Mouse (Mus musculus) cerebral cortex, adult 2 months (tissue): ENCODE results near the gene Lrp1.

ENCODE experiments used
- WGBS: fragments of 180-500 bp; shearing (Covaris S2); methylation state at CpG from one replicate; pipeline ENCODE4 v1.1.7; 2018; 5-methylcytosine and 5-hydroxymethylcytosine counted together

Lrp1 gene

DNA sequence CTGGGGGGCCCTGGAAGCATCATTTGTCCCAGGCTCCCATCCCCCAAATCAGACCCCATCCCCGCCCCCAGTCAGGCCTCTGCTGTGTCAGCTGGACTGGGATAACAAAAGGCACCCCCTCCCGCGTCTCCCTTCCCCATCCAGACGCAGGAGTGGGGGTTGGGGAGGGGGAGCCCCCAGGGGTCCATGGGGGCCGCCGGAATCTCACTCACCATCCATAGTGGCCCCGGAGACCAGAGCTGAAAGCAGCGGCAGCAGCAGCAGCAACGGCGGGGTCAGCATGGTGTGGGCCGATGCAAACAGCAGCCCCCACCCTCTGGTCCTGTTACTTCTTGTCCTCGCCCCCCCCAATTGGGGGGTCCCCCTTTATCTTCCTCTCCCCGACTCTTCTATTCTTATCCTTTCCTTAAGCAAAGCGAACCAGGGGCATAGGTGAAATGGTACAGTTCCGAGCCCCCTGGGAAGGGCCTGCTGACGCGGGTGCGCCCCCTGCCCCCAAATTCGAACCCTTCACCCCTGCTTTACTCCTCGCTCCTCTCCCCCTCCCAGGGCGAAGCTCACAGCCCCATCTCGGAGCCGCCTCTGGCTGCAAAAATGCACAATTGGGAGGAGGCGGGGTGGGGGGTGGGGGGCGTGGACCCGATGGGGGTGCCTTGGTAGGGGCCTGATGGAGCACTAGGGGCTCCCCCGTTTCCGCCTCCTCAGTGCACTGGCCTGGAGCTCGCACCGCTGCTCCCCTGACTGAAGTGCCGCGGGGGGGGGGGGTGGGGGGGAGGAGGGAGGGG lies at the start of gene Lrp1:
Gene Lrp1, minus strand, starts transcription at position 743 of the 785 bp plus-strand sequence.
- WGBS, result 2% methylated on average over 32 of the region's 32 CpGs

DNA sequence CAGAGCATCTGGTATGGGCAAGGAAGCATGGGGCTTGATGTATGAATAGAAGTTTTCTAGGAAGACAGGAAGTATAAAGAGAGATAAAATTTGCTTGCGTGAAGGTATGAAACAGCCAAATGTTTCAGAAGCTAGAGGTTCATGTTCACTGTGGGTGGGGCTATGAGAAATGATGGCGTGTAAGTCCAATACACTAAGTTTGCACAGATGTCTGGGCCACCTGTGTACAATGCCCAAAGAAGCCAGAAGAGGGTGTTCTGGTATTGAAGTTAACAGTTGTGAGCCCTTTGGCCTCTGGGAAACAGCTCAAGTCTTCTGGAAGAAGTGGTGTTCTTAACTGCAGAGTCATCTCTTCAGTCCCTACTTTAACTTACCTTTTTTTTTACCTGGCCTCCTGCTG lies 49.2 kb upstream of the Lrp1 start:
- WGBS, result 76% methylated on average over 2 of the region's 2 CpGs

DNA sequence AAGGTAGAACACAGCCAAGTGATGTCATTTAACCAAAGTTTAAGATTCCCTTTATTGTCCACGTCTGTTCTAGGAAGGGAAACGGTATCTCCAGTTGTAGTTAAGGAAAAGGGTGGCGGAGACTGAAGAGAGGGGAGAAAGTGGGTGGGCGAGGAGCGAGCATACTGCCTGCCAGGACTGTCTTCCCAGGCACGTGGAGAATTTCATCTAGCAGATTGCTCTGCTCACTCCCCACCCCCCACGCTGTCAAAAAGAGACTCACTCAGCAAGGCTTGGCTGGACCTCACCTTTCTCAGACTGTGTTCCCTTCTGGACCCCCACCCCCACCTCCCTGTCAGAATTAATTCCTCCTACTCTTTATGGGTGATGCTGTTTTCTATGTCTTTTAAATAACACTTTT lies 48.2 kb upstream of the Lrp1 start:
- WGBS, result 24% methylated on average over 7 of the region's 7 CpGs

DNA sequence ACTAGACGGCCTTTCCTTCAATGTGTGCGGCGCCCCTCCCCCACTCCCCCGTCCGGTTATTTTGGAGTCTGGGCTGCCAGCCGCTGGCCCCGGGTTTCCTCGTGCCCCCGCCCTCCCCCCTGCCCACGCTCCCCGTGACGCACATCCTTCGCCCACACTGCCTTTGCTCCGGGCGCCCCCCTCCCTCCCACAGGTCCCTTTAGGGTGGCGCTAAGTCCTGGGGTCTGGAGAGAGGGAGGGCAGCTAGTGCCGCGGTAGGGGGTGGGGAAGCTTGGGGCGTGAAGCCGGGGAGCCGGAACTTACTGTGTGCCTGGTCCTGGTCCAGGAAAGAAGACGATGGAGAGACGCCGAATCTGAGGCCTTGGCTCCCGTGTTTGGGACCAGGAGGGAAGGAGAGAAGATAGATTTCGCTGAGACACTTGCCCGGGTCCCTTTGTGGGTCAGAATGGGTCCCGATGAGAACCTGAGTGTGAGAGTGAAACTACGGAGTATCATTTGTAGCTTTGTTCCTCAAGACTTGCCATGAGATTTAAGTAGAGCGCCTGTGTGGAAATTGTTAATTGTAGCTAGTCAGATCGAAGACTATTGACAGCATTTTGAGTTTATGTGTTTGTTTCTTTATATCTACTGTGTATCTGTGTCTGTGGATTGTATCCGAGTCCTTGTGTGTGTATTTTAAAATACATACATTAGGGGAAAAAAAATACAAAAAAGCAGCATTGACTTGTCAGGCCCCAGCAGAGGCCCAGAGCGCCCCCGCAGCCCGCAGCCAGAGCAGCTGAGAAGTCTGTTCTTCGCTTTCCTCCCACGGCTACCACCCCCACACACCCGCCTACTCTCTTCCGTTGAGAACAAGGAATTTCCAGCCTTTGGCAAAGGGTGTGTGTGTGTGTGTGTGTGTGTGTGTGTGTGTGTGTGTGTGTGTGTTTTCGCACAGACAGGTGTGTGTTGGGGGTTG lies 47.4 kb upstream of the Lrp1 start, which contains the start of gene Nab2:
Gene Nab2, minus strand, starts transcription at position 476 of the 958 bp plus-strand sequence.
- WGBS, result under 1% methylated on average over 40 of the region's 40 CpGs

DNA sequence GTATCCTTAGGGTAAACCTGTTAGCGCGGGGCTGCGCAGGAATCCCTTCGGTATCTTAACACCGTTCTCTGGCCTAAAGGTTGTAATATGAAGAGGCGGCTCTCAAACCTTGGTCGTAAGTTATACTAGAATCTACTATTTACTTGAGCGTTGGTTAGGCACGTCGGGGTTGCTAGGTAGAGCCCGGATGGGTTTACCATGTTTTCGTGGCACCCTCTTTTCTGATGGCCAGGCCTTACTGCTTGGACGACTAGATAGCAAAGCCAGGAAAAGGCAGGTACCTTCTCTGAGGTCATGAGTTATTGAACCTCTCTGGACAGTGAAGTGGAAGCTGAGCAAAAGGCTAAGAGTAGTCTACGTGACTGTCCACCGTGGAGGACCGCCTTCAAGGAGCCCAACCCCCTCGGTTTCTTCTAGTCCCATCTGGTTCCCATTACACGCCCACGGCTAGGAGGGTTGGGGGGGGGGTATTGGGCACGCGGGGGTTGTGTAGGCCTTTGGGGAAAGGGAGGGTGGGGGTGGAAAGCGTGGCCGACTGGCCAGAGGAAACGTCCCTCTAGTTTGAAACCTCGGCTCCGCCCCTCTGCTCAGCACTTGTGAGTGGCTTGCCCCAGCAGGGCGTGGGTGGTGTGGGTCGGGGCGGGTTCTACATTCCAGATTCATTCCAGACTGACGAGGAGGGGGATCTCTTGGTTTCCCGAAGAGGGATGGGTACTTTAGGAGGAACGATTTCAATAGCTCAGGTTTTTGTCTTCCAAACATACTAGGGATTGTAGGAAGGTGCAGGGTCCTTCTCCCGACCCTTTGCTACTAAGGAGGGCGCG lies 46.5 kb upstream of the Lrp1 start:
- WGBS, result 1% methylated on average over 35 of the region's 35 CpGs

DNA sequence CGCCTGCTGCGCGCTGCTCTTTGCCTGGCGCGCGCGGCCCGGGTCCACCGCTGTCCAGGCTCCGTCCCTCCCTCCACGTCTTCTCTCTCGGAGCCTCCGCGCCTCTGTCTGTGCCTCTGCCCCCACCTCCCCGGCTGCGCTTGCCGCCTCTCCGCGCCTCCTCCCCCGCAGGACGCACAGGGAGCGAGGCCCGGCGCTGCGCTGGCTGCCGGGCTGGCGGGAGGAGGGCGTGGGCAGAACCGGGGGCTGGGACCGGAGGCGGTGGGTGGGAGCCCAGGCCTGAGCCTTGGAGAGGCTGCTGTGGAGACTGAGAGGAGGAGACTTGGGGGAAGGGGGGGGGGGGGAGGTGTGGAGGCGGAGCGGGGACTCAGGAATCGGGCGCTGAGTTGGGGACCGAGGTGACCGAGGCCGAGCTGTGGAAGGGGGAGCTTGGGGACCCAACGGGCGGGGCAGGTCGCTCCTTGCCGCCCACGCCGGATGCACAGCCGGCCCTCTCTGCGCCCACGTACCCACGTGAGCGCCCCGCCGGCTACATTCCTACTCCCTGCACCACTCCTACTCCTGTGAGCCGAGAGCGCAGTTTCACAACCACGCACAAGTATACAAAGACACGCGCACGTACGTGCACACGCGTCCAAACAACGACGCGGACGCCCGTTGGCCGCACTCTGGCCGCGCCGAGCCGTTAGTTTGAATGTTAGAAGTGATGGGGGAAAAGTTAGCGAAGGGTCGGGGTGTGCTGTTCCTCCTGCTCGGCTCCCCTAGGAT lies 45.7 kb upstream of the Lrp1 start, which contains the start of gene Nemp1:
Gene Nemp1, plus strand, starts transcription at position 401 of the 768 bp plus-strand sequence.
- under 1% methylated on average over 71 of the region's 73 CpGs for WGBS

DNA sequence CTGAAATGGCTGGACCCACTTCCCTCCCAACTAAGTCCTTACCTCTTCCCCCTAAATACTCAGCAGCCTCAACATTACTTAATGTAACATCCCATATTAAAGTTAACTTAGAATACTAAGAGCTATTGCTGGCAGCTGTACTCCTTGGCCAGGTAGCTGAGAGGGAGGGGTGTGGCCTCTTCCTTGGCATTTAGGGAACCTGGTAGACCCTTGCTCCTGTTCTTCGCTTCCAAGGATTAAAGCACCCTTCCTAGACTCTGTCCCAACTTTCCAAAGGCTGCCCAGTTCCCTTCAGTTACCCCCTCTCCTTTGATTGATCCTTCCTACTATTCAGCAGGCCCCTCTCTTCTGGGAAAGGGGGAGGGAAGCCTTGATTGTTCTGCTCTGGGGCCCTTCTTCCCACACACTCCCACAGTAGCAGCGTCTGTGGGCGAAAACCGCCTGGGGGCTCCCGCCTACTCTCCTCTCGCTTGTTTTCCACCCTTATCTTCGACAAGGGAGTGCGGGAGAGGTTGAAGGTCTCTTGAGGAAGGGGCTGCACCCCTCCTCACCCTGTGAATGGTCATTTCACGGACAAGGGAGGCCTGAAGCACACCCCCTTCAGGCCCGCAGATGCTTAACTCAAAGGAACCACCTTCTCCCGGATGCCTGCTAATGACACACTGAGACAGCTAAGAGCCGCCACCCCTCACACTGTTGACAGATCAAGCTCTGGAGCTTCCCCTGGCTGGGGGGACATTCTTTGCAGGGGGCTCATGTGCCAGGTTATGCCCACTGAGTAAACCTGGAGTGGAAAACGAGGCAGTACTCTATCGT lies 44.6 kb upstream of the Lrp1 start:
- 12% methylated on average over 14 of the region's 14 CpGs for WGBS

DNA sequence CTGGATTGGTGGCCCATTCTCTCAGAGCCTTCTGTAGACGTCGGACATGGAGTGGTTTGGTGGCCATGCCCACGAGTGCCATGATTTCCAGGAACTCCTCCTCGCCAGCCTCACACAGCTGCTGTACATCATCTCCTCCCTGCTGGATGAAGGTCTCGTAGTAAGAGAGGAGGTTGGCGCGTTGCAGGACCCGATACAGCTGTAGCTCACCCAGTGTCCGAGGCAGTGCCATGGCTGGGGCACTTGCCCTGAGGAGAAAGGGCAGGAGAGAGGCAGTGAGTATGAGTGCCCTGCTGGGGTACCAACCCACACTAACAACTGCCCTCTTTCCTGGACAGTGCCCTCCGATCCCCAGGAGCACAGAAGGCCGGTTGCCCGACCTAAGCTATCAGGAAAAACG lies 43.9 kb upstream of the Lrp1 start:
- WGBS, result 44% methylated on average over 13 of the region's 13 CpGs

DNA sequence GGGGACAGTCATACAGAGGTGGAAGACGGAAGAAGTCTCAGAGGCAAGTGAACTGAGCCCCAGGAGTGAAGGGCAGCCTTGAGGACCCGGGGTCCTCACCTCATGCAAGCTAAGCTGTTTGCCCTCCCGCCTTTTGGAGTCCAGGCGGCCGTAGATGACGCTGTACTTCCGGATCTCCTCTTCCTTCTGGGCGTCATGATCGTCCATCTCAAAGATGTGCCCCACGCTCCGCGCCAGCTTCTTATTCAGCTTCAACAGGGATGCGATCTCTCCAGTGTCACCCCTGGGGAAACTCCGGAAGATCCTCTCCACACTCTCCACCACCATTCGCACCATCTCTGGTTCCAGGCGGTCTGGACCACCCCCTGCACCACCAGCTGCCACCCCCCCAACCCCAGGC lies 43.2 kb upstream of the Lrp1 start:
- 50% methylated on average over 16 of the region's 16 CpGs for WGBS

DNA sequence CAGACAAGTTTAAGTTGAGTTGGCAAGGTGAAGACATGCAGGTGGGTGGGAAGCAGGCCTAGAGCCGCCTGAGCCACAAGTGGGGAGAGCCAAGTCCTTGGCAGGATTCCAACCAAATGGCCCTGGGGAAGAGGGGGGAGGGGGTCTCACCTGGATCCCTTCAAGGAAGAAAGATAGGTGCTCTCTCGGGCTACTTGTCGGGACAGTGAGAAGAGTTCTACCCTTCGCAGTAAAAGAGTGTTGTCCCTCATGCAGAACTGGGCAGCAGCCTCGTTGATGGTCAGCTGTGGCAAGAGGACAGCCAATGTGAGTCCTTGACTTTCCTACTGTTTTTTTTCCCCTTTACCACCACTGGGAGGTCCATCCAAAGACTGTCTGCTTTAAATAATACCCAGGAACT lies 42.6 kb upstream of the Lrp1 start:
- WGBS, result 49% methylated on average over 5 of the region's 5 CpGs

DNA sequence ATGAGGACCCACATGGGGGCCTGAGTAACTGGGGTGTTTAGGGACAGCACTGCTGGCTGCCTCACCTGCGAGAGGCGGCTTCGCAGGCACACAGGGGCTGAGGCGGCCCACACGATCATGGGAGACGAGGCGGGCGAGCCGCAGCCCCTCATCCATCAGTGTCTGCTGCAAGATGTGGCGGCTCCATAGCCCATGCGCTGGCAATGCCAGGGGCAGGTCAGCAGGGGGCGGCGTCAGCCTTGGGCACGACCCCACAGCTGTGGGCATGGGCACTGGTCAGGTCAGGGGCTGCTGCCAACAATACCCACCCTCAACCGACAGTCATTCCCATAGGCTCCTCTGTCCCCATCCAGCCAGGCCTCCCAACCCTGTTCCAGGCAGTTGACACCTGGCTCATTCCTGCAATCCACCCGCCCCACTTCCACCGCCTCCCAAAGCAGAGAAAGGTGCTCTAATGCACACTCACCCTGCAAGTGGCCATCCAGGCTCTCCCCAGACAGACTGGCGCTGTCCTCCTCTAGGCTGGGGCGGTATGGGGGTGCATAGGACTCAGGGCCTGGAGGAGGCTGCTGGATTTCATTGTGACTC lies 41.8 kb upstream of the Lrp1 start:
- WGBS, result 35% methylated on average over 19 of the region's 19 CpGs

DNA sequence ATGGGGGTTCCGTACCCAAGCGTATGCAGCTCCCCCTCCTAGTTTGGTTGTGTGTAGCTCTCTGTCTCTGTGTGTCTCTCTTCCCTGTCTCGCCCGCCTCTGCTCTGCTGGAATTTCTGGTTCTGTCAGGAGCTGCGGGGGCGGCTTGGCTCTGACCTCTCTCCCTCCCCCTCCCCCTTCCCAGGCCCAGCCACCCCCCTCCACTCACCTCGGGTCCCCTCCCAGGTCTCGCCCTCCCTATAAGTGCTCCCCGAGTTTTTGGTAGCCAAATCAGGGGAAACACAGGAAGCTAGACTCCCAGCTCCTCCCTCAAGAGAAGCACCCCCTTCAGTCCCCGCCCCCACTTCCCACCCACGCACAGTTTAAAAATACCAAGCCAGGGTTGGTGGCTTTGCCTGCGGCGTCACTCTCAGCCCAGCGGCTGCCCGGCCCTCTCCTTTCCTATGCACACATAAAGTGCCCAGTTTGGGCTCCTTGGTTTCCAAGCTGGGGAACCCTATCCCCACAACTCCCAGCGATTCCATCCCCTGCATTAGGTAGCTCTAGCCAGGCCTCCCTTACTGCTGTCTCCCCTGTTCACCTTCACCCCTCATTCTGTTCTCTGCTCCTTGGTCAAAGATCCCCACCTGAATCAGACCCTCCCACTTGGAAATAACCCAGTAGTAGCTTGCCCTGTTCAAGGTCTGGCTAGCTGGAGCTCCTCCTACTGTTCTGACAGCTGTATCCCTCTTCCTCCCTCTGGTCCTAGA lies 41.1 kb upstream of the Lrp1 start:
- under 1% methylated on average over 16 of the region's 16 CpGs for WGBS

DNA sequence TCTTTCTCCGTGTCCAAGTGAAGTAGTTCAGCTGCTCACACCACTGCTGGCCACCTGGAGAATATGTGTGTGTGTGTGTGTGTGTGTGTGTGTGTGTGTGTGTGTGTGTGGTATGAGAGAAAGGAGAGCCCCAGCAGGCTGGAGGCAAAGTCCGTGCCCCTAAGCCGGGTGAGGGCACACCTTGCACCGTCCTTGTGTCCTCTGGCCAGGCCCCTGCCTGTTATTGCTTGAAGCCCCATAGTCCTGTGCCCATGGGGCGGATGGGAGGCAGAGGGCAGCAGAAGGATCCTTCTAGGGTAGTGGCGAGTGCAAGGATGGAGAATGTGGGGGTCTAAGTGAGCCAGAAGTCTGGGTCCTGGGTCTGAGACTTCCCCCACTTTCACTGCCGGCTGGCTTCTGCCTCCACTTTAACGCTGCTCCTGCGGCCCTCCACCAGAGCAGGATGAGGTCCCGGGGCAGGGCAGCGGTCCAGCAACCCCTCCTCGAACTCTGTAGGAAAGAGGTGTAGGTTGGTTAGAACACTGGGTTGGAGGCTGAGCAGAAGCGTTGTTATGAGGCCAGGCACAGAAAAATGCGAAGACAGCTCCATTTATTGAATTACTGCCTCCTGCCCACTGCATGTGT lies 40.5 kb upstream of the Lrp1 start:
- 33% methylated on average over 14 of the region's 14 CpGs for WGBS

DNA sequence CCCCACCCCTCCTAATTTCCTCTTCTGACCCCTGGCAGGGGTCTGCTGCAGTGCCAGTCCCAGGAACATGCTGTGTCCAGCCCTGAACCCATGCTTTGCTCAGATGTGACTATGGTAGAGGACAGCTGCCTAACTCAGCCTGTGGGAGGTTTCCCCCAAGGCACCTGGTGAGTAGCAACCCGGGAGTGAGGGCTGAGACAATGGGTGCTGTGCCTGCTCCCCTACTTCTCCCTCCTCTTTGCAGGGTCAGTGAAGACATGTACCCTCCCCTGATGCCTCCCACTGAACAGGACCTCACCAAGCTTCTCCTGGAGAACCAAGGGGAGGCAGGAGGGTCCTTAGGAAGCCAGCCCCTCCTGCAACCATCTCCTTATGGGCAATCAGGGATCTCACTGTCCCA lies 38.6 kb upstream of the Lrp1 start:
- 52% methylated on average over 1 of the region's 1 CpGs for WGBS

DNA sequence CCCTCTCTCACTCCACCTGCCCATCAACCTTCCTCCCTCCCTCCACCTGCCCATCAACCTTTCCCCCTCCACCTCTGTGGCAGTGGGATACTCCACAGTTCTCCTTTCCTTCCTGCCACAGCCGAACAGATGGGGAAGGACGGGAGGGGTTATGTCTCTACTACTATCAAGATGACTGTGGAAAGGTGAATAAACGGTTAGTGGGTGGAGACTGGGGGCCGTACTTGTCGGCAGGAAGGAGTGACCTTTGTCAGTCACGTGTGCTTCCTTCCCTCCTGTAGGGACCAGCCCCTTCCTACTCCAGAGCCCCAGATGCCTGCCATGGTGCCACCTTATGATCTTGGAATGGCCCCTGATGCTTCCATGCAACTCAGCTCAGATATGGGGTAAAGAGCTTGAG lies 37.1 kb upstream of the Lrp1 start:
- WGBS, result 41% methylated on average over 6 of the region's 6 CpGs

DNA sequence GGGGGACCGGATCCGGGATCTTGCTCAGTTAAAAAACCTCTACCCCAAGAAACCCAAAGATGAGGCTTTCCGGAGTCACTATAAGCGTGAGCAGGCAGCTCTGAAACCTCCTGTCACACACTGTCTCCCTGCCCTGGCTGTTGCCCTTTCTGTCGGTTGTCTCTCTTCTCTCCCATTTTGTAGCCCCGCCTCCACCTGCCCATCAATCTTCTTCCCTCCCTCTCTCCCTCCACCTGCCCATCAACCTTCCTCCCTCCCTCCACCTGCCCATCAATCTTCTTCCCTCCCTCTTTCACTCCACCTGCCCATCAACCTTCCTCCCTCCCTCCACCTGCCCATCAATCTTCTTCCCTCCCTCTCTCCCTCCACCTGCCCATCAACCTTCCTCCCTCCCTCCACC lies 36.7 kb upstream of the Lrp1 start:
- WGBS, result 72% methylated on average over 6 of the region's 6 CpGs

DNA sequence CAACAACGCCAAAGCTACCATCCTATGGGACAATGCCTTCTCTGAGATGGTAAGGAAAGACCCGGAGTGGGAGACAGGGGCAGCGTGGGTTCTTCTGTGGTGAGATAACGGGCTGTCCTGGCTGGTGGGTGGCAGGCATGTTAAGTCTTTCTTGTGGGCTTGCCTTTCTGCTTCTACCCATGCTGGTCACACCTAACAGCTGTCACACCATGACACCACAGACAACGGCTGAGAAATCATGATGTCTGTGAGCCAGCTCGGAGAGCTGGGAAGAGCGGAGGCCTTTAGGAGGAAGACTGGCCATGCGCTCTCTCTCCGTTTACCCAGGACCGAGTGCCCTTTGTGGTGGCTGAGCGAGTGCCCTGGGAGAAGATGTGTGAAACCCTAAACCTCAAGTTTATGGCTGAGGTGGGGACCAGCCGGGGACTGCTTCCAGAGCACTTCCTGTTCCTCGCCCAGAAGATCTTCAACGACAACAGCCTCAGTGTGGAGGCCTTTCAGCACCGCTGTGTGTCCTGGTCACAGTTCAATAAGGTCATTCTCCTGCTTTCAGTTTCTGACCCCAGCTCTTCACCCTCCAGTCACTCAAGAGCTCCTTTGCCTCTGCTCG lies 34.1 kb upstream of the Lrp1 start:
- 76% methylated on average over 16 of the region's 16 CpGs for WGBS
